Mouse (Mus musculus) stomach, embryonic 16.5 days (tissue): ENCODE data around the gene Cx3cl1. TPM values are rescaled to one million over a fixed set of nuclear protein-coding genes. Genes with fewer than 3 reads are reported as not detected.

Experiments
- ATAC-seq: fragments of 200-750 bp; cut with Nextera tagmentation; 2 replicates; pipeline ENCODE4 v1.8.0; 2017; ENCODE audit warnings: moderate number of reproducible peaks, moderate TSS enrichment; ENCODE audit not compliant: insufficient read depth, low FRiP score
- H3K27ac ChIP-seq: fragments of 300-500 bp; sonication (generic); 2 replicates; pipeline ENCODE4 v1.5.1; 2014; ENCODE audit warnings: low read length
- H3K27me3 ChIP-seq: fragments of 300-500 bp; sonication (generic); 2 replicates; pipeline ENCODE4 v1.6.1; 2014; ENCODE audit warnings: low read length, control low read depth, mixed read lengths; ENCODE audit not compliant: control insufficient read depth, insufficient read depth
- H3K36me3 ChIP-seq: fragments of 300-500 bp; sonication (generic); 2 replicates; pipeline ENCODE4 v1.6.1; 2014; ENCODE audit warnings: low read length; ENCODE audit not compliant: control insufficient read depth, insufficient read depth
- H3K4me1 ChIP-seq: fragments of 300-500 bp; sonication (generic); 2 replicates; pipeline ENCODE4 v1.6.1; 2014; ENCODE audit warnings: low read length, control low read depth, mixed read lengths; ENCODE audit not compliant: control insufficient read depth, insufficient read depth
- H3K4me2 ChIP-seq: fragments of 300-500 bp; sonication (generic); 2 replicates; pipeline ENCODE4 v1.6.1; 2014; ENCODE audit warnings: low read depth, low read length, mixed read lengths
- H3K4me3 ChIP-seq: fragments of 300-500 bp; sonication (generic); replicated peaks from 2 replicates; pipeline ENCODE4 v1.5.1; 2014; ENCODE audit warnings: mild to moderate bottlenecking, low read length
- H3K9ac ChIP-seq: fragments of 300-500 bp; sonication (generic); 2 replicates; pipeline ENCODE4 v1.6.1; 2014; ENCODE audit warnings: low read length
- H3K9me3 ChIP-seq: fragments of 300-500 bp; sonication (generic); replicated peaks from 2 replicates; pipeline ENCODE4 v1.6.1; 2016; ENCODE audit warnings: low read length, control low read depth; ENCODE audit not compliant: control insufficient read depth
- WGBS: fragments of 180-500 bp; shearing (Covaris S2); extraction: QIAGEN DNeasy Blood & Tissue Kit; methylation state at CpG from one replicate; pipeline ENCODE4 v1.1.7; 2014; 5-methylcytosine and 5-hydroxymethylcytosine counted together
- polyA plus RNA-seq: library from polyadenylated mRNA; unstranded; fragments of >200 nt; fragmentation: Nextera tagmentation; extraction: Ambion mirVana; gene quantifications from 2 replicates; pipeline ENCODE4 v1.2.1, GENCODE M21; 2015

Cx3cl1 gene
- polyA plus RNA-seq, 1 experiment from 2014 or later = 11.6 TPM

- Histone ChIP-seq H3K4me3 (no peak overlapping the region), H3K4me2 (no peak overlapping the region), H3K27ac (peak overlapping the region; percentile 72), H3K27me3 (no peaks in the 10 kb centered on the region), H3K9me3 (no peaks in the 10 kb centered on the region), H3K36me3 (no peaks in the 10 kb centered on the region), H3K4me1 (peaks cover 15% of the 10 kb centered on the region; the same call in 1 of the 2 replicates), H3K9ac (no peak overlapping the region)
- WGBS = 58% methylated on average over 15 of the region's 15 CpGs
- ATAC-seq = peak; percentile 70
Measured at GRCm38 (mm10) chr8:94787524-94788501, 16.0 kb downstream of the Cx3cl1 start.

GRCm38 (mm10) chr8:94789256-94789955 is 17.6 kb downstream of the Cx3cl1 start:
- H3K9me3 ChIP-seq = no peaks in the 10 kb centered on the region
- H3K27me3 ChIP-seq = no peaks in the 10 kb centered on the region
- H3K36me3 ChIP-seq = no peaks in the 10 kb centered on the region
- no peak for ATAC-seq
- H3K4me1 ChIP-seq = peaks cover 15% of the 10 kb centered on the region; the same call in 1 of the 2 replicates
- no peak overlapping the region for H3K4me2 ChIP-seq
- H3K4me3 ChIP-seq = no peak overlapping the region
- WGBS = 79% methylated on average over 10 of the region's 10 CpGs
- H3K27ac ChIP-seq = no peak overlapping the region
- no peak overlapping the region for H3K9ac ChIP-seq

GRCm38 (mm10) chr8:94794368-94794767 is 22.6 kb downstream of the Cx3cl1 start:
- Histone ChIP-seq H3K9ac (no peak overlapping the region), H3K36me3 (no peaks in the 10 kb centered on the region), H3K4me3 (no peak overlapping the region), H3K9me3 (no peaks in the 10 kb centered on the region), H3K27me3 (no peaks in the 10 kb centered on the region), H3K4me2 (no peak overlapping the region), H3K4me1 (no peaks in the 10 kb centered on the region), H3K27ac (no peak overlapping the region)
- ATAC-seq = no peak
- 84% methylated on average over 4 of the region's 4 CpGs for WGBS

DNA sequence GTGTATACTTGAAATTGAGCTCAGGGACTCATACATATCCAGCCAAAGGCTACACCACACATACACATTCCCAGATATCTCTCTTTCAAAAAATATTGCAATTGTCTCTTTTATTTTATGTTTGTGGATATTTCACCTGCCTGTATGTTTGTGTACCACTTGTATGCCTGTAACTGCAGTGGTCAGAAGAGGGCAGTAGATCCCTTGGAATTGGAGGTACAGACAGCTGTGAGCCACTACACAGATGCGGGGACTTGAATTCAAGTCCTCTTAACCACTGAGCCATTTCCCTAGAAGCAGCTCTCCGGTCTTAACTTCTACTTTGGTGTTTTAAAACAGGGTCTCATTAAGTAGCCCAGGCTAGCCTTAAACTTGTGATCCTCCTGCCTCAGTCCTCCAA is 23.0 kb downstream of the Cx3cl1 start:
- Histone ChIP-seq H3K27me3 (no peaks in the 10 kb centered on the region), H3K9ac (no peak overlapping the region), H3K4me2 (no peak overlapping the region), H3K9me3 (no peaks in the 10 kb centered on the region), H3K4me3 (no peak overlapping the region), H3K4me1 (no peaks in the 10 kb centered on the region), H3K27ac (no peak overlapping the region), H3K36me3 (no peaks in the 10 kb centered on the region)
- 97% methylated on average over 2 of the region's 2 CpGs for whole genome bisulfite sequencing
- ATAC-seq = no peak

DNA sequence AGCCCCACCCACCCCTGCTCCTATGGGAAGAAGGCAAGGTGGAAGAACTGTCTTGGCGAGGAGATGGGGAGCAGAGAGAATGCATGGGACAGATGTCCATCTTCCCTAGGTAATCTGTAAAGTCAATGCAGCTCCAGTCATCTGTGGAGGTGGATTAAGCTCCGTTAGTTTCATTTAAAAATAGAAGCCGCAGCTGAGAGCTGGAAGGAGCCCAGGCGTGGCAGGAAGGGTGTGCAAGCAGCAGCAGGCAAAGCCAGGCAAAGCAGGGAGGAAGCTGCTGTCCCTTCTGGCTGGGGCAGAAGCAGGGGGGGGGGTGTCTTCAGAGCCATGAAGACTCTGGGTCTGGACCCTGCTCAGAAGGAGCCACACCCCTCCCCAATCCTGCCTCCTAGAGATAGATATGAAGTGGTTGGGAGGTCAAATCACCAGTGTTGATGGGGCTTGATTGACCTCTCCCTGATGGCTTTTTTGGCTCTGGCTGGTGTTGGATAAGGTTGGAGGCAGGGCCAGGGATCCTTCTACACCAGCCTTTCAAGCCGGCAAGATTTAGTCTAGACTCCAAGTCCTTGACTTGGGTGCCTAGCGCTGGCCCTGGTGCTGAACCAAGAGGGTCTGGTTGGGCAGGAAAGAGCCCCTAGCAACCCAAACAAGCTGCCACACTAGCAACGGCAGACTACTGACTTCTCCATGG is 28.6 kb downstream of the Cx3cl1 start:
- Histone ChIP-seq H3K36me3 (no peaks in the 10 kb centered on the region), H3K9ac (no peak overlapping the region), H3K4me1 (no peaks in the 10 kb centered on the region), H3K4me2 (no peak overlapping the region), H3K27me3 (no peaks in the 10 kb centered on the region), H3K4me3 (no peak overlapping the region), H3K27ac (no peak overlapping the region), H3K9me3 (no peaks in the 10 kb centered on the region)
- WGBS = 59% methylated on average over 7 of the region's 7 CpGs
- no peak for ATAC-seq

GRCm38 (mm10) chr8:94801293-94802095 is 29.7 kb downstream of the Cx3cl1 start:
- H3K9me3 ChIP-seq = no peaks in the 10 kb centered on the region
- no peaks in the 10 kb centered on the region for H3K27me3 ChIP-seq
- H3K9ac ChIP-seq = no peak overlapping the region
- no peaks in the 10 kb centered on the region for H3K4me1 ChIP-seq
- H3K27ac ChIP-seq = no peak overlapping the region
- H3K4me2 ChIP-seq = no peak overlapping the region
- ATAC-seq = no peak
- 31% methylated on average over 14 of the region's 14 CpGs for WGBS
- no peak overlapping the region for H3K4me3 ChIP-seq
- no peaks in the 10 kb centered on the region for H3K36me3 ChIP-seq

DNA sequence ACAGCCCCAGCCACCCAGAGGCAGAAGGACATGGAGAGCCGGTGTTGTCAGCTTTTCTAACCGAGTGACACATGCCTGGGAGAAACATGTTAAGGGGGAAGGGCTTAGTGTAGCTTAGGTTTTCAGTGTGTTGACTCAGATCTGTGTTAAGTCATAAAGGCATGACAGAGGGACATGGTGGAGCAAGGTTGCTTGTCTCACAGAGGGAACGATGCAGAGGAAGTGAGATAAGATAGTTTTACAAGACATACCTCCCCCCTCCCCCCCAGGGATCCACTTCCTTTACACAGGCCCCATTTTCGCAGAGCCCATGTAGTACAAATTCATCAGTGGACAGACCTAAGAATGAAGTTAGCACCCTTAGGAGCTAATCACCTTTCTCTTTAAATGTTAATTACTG is 30.6 kb downstream of the Cx3cl1 start:
- Histone ChIP-seq H3K27me3 (no peaks in the 10 kb centered on the region), H3K9me3 (no peaks in the 10 kb centered on the region), H3K27ac (no peak overlapping the region), H3K4me1 (no peaks in the 10 kb centered on the region), H3K9ac (no peak overlapping the region), H3K4me3 (no peak overlapping the region), H3K4me2 (no peak overlapping the region), H3K36me3 (no peaks in the 10 kb centered on the region)
- WGBS = 71% methylated on average over 4 of the region's 4 CpGs
- no peak for ATAC-seq

DNA sequence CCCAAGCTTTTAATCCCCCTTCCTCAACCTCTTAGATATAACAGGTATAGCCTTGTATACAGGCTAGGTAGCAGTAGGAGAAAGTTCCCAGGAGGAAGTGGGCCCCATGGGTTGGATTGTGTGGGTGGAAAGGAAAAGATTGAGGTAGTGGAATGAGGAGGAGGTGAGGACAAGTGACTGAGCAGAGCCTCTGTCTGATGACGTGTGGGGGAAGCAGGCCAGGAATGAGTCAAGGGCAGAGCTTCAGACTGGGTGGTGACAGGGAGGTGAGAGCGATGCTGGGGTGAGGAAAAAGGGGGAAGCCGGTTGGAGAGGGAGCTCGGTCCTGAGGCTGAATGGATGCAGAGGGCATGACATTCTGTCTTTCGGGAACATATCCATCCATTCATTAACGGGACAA is 31.7 kb downstream of the Cx3cl1 start:
- H3K9me3 ChIP-seq = no peaks in the 10 kb centered on the region
- 71% methylated on average over 6 of the region's 6 CpGs for WGBS
- no peaks in the 10 kb centered on the region for H3K36me3 ChIP-seq
- H3K27me3 ChIP-seq = no peaks in the 10 kb centered on the region
- no peak for ATAC-seq
- H3K4me3 ChIP-seq = no peak overlapping the region
- no peaks in the 10 kb centered on the region for H3K4me1 ChIP-seq
- H3K4me2 ChIP-seq = no peak overlapping the region
- no peak overlapping the region for H3K27ac ChIP-seq
- H3K9ac ChIP-seq = no peak overlapping the region
